Mouse (Mus musculus): Measurements from ENCODE around the gene Marveld1.

GRCm38 (mm10) chr19:42115783-42116335 is 31.3 kb upstream of the Marveld1 start:
- TF ChIP-seq CTCF (IDR thresholded peaks at IDR 0.05; ENCODE audit: extremely low read depth, insufficient read depth, insufficient read length, insufficient replicate concordance), result no peak
- no peak for TF ChIP-seq POLR2A (IDR thresholded peaks at IDR 0.05; ENCODE audit: low read depth, low read length)
